Mouse (Mus musculus): ENCODE results near the gene Armh4. TPM values are rescaled to one million over a fixed set of nuclear protein-coding genes. Genes with fewer than 3 reads are reported as not detected.
A peak's percentile ranks its signal among the peaks of the same experiment; 100 is the strongest.
"Not testable (repeated sequence)": the region's sequence is repeated elsewhere in the genome, so short reads cannot be mapped to it uniquely, and the experiment has no call there.

The Armh4 gene
- polyA plus RNA-seq (2012; ENCODE audit: insufficient read depth, insufficient read length, low replicate concordance, missing spikeins): 34.3 TPM in 1 of 2 replicates, not detected in the other

GRCm38 (mm10) chr14:49782715-49783531, at the start of gene Armh4:
Armh4 (minus strand) TSS chr14:49783383.
- no peaks in the 10 kb centered on the region for H3K4me1 ChIP-seq (ENCODE audit: control insufficient read depth, insufficient read depth, low read length)
- 0 out of 2 replicates have a peak, but pooled peaks have one; percentile 14 for TF ChIP-seq POLR2A (IDR thresholded peaks at IDR 0.05; ENCODE audit: insufficient read depth, low read depth, low read length)
- no peak for TF ChIP-seq CTCF (IDR thresholded peaks at IDR 0.05; ENCODE audit: insufficient read depth, low read depth, low read length)
- peak within 1 kb of the TSS; percentile 75 for H3K4me3 ChIP-seq (ENCODE audit: insufficient read depth, low read depth, low read length)
- no peak within 1 kb of the TSS for H3K27ac ChIP-seq (ENCODE audit: insufficient read depth, low read depth, low read length)
- WGBS: 1% methylated on average over 24 of the region's 24 CpGs

- no peak overlapping the region for H3K27ac ChIP-seq (ENCODE audit: insufficient read depth, low read depth, low read length)
- H3K4me1 ChIP-seq (ENCODE audit: control insufficient read depth, insufficient read depth, low read length): no peaks in the 10 kb centered on the region
- H3K4me3 ChIP-seq (ENCODE audit: insufficient read depth, low read depth, low read length): no peak overlapping the region
- WGBS: 20% methylated on average over 17 of the region's 17 CpGs
- no peak for TF ChIP-seq CTCF (IDR thresholded peaks at IDR 0.05; ENCODE audit: insufficient read depth, low read depth, low read length)
- no peak for TF ChIP-seq POLR2A (IDR thresholded peaks at IDR 0.05; ENCODE audit: insufficient read depth, low read depth, low read length)
Measured at GRCm38 (mm10) chr14:49829192-49830171, 46.3 kb upstream of the Armh4 start.

GRCm38 (mm10) chr14:49819721-49820440, 36.7 kb upstream of the Armh4 start:
- H3K4me1 ChIP-seq (ENCODE audit: control insufficient read depth, insufficient read depth, low read length); H3K27ac ChIP-seq (ENCODE audit: insufficient read depth, low read depth, low read length); H3K4me3 ChIP-seq (ENCODE audit: insufficient read depth, low read depth, low read length): not testable (repeated sequence)
- 81% methylated on average over 8 of the region's 8 CpGs for WGBS

- not testable (repeated sequence) for H3K4me3 ChIP-seq (ENCODE audit: insufficient read depth, low read depth, low read length); H3K27ac ChIP-seq (ENCODE audit: insufficient read depth, low read depth, low read length); H3K4me1 ChIP-seq (ENCODE audit: control insufficient read depth, insufficient read depth, low read length)
- WGBS: 85% methylated on average over 6 of the region's 6 CpGs
Measured at GRCm38 (mm10) chr14:49818713-49819208, 35.6 kb upstream of the Armh4 start.

GRCm38 (mm10) chr14:49812966-49813365, 29.8 kb upstream of the Armh4 start:
- WGBS: 86% methylated on average over 9 of the region's 9 CpGs
- not testable (repeated sequence) for H3K27ac ChIP-seq (ENCODE audit: insufficient read depth, low read depth, low read length); H3K4me1 ChIP-seq (ENCODE audit: control insufficient read depth, insufficient read depth, low read length); H3K4me3 ChIP-seq (ENCODE audit: insufficient read depth, low read depth, low read length)

- H3K4me3 ChIP-seq (ENCODE audit: insufficient read depth, low read depth, low read length); H3K27ac ChIP-seq (ENCODE audit: insufficient read depth, low read depth, low read length); H3K4me1 ChIP-seq (ENCODE audit: control insufficient read depth, insufficient read depth, low read length): not testable (repeated sequence)
Measured at GRCm38 (mm10) chr14:49805051-49805450, 21.9 kb upstream of the Armh4 start.

- H3K4me1 ChIP-seq (ENCODE audit: control insufficient read depth, insufficient read depth, low read length): no peaks in the 10 kb centered on the region
- 9% methylated on average over 4 of the region's 4 CpGs for WGBS
- no peak overlapping the region for H3K4me3 ChIP-seq (ENCODE audit: insufficient read depth, low read depth, low read length)
- no peak for TF ChIP-seq POLR2A (IDR thresholded peaks at IDR 0.05; ENCODE audit: insufficient read depth, low read depth, low read length)
- no peak for TF ChIP-seq CTCF (IDR thresholded peaks at IDR 0.05; ENCODE audit: insufficient read depth, low read depth, low read length)
- H3K27ac ChIP-seq (ENCODE audit: insufficient read depth, low read depth, low read length): no peak overlapping the region
Measured at GRCm38 (mm10) chr14:49801444-49801843, 18.3 kb upstream of the Armh4 start.

GRCm38 (mm10) chr14:49793948-49794347, 10.8 kb upstream of the Armh4 start:
- Histone ChIP-seq H3K4me1 (ENCODE audit: control insufficient read depth, insufficient read depth, low read length) (no peaks in the 10 kb centered on the region), H3K27ac (ENCODE audit: insufficient read depth, low read depth, low read length) (no peak overlapping the region), H3K4me3 (ENCODE audit: insufficient read depth, low read depth, low read length) (no peak overlapping the region)
- TF ChIP-seq POLR2A (IDR thresholded peaks at IDR 0.05; ENCODE audit: insufficient read depth, low read depth, low read length): no peak
- no peak for TF ChIP-seq CTCF (IDR thresholded peaks at IDR 0.05; ENCODE audit: insufficient read depth, low read depth, low read length)
- WGBS: 93% methylated on average over 4 of the region's 4 CpGs

GRCm38 (mm10) chr14:49790542-49790941, 7.4 kb upstream of the Armh4 start:
- no peaks in the 10 kb centered on the region for H3K4me1 ChIP-seq (ENCODE audit: control insufficient read depth, insufficient read depth, low read length)
- no peak overlapping the region for H3K4me3 ChIP-seq (ENCODE audit: insufficient read depth, low read depth, low read length)
- WGBS: 64% methylated on average over 4 of the region's 4 CpGs
- H3K27ac ChIP-seq (ENCODE audit: insufficient read depth, low read depth, low read length): no peak overlapping the region
- TF ChIP-seq POLR2A (IDR thresholded peaks at IDR 0.05; ENCODE audit: insufficient read depth, low read depth, low read length) (no peak), CTCF (IDR thresholded peaks at IDR 0.05; ENCODE audit: insufficient read depth, low read depth, low read length) (no peak)

All from olfactory bulb, adult 2 months (tissue).